Mouse (Mus musculus) intestine, postnatal 0 days (tissue): Measurements from ENCODE around the gene Kif13a. TPM values are rescaled to one million over a fixed set of nuclear protein-coding genes. Genes with fewer than 3 reads are reported as not detected.

Source experiments
- ATAC-seq: fragments of 200-750 bp; cut with Nextera tagmentation; 2 replicates; pipeline ENCODE4 v1.8.0; 2017; ENCODE audit warnings: mild to moderate bottlenecking, moderate TSS enrichment, moderate library complexity
- H3K27ac ChIP-seq: fragments of 300-500 bp; sonication (generic); 2 replicates; pipeline ENCODE4 v1.5.1; 2014; ENCODE audit warnings: mild to moderate bottlenecking, low read depth, low read length, moderate library complexity
- H3K27me3 ChIP-seq: fragments of 300-500 bp; sonication (generic); replicated peaks from 2 replicates; pipeline ENCODE4 v1.6.1; 2014; ENCODE audit warnings: low read length, mixed read lengths; ENCODE audit not compliant: control insufficient read depth, insufficient read depth
- H3K36me3 ChIP-seq: fragments of 300-500 bp; sonication (generic); 2 replicates; pipeline ENCODE4 v1.6.1; 2014; ENCODE audit warnings: mild to moderate bottlenecking, moderate library complexity; ENCODE audit not compliant: control insufficient read depth, insufficient read depth
- H3K4me1 ChIP-seq: fragments of 300-500 bp; sonication (generic); replicated peaks from 2 replicates; pipeline ENCODE4 v1.6.1; 2014; ENCODE audit warnings: antibody characterized with exemption, low read length, mixed read lengths; ENCODE audit not compliant: control insufficient read depth, insufficient read depth
- H3K4me2 ChIP-seq: fragments of 300-500 bp; sonication (generic); replicated peaks from 2 replicates; pipeline ENCODE4 v1.6.1; 2014; ENCODE audit warnings: low read depth, mild to moderate bottlenecking, moderate library complexity
- H3K4me3 ChIP-seq: fragments of 300-500 bp; sonication (generic); 2 replicates; pipeline ENCODE4 v1.5.1; 2014; ENCODE audit warnings: low read depth, low read length
- H3K9ac ChIP-seq: fragments of 300-500 bp; sonication (generic); 2 replicates; pipeline ENCODE4 v1.6.1; 2014; ENCODE audit warnings: mild to moderate bottlenecking, low read depth, low read length
- H3K9me3 ChIP-seq: fragments of 300-500 bp; sonication (generic); 2 replicates; pipeline ENCODE4 v1.6.1; 2016; ENCODE audit warnings: mixed run types; ENCODE audit not compliant: control insufficient read depth
- CTCF ChIP-seq: sonication (generic); IDR thresholded peaks from 2 replicates; pipeline ENCODE4 v1.5.1; 2016; ENCODE audit warnings: low read depth, mild to moderate bottlenecking, control low read depth, antibody characterized with exemption, moderate library complexity
- WGBS: fragments of 180-500 bp; shearing (Covaris S2); extraction: QIAGEN DNeasy Blood & Tissue Kit; methylation state at CpG from one replicate; pipeline ENCODE4 v1.1.7; 2014; 5-methylcytosine and 5-hydroxymethylcytosine counted together
- polyA plus RNA-seq: library from polyadenylated mRNA; unstranded; fragments of >200 nt; fragmentation: Nextera tagmentation; extraction: Ambion mirVana; gene quantifications from 2 replicates; pipeline ENCODE4 v1.2.1, GENCODE M21; 2015

Kif13a gene
- polyA plus RNA-seq, 1 experiment from 2014 or later, result 11.3 TPM

DNA sequence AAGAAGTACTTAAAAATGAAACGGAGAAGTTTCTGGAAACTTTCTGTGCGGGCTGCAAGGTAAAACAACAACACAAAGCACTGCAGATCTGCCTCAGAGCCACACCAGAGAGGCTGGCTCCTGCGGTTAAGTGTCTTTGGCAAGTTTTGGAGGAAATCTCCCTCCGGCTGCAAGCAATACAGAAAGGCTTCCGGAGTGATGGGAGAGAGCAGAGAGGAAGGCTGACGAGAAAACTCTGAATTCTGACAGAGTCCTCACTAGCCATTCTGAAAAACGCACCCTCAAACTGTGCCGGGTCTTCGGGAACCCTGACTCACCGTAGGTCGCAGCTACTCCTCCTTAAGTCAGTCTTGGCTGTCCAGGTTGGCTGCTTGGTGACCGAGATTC lies 193.2 kb downstream of the Kif13a start:
- 1% methylated on average over 12 of the region's 12 CpGs for WGBS
- H3K27ac ChIP-seq, result peak overlapping the region; percentile 54; the same call in 1 of the 2 replicates

DNA sequence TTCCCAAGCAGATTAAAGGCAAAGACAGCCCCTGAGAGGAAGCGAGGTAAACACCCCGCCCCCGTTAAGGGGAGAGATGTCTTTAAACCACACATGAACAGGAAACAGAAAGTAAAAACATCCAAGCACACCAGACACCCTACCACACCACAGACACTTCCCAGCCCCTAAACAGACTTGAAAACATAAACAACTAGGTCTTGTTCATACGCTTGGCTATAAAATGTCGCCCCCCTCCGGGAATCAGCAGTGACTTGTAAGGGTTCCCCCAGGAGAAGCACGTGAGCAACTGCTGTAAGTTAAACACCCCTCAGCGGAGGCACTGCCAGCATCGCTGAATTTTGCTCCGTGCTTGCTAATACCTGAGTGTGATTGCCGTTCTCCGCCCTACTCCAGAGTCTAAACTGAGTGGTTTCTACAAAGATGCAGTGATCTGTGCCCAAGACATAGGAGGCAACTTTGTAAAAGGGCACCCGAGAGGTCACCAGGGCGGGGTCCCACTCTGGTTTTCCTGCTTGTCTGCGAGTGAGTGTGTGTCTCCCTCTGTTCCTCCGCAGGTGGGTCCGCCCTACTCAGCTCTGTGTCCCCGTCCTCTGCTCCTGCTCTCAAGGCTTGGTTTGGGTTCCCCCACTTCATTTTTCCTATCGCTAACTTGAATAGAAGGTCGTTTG lies 193.7 kb downstream of the Kif13a start:
- peak overlapping the region; percentile 28 for H3K9ac ChIP-seq
- peak; percentile 69 for ATAC-seq
- peak; percentile 38 for TF ChIP-seq CTCF
- H3K4me2 ChIP-seq, result peak overlapping the region; percentile 81
- no peaks in the 10 kb centered on the region for H3K9me3 ChIP-seq
- peak overlapping the region; percentile 54; the same call in 1 of the 2 replicates for H3K27ac ChIP-seq
- H3K36me3 ChIP-seq, result no peaks in the 10 kb centered on the region
- H3K4me3 ChIP-seq, result peak overlapping the region; percentile 46
- no peaks in the 10 kb centered on the region for H3K27me3 ChIP-seq
- WGBS, result under 1% methylated on average over 20 of the region's 20 CpGs
- H3K4me1 ChIP-seq, result no peaks in the 10 kb centered on the region

More for the DNA sequence above, 193.2 kb downstream of the Kif13a start:
- no peaks in the 10 kb centered on the region for H3K4me1 ChIP-seq
- H3K27me3 ChIP-seq, result no peaks in the 10 kb centered on the region
- H3K36me3 ChIP-seq, result no peaks in the 10 kb centered on the region
- no peak for TF ChIP-seq CTCF
- peak overlapping the region; percentile 28 for H3K9ac ChIP-seq
- peak overlapping the region; percentile 46 for H3K4me3 ChIP-seq
- no peaks in the 10 kb centered on the region for H3K9me3 ChIP-seq
- no peak for ATAC-seq
- peak overlapping the region; percentile 81 for H3K4me2 ChIP-seq

- TF ChIP-seq CTCF, result no peak
- peak overlapping the region; percentile 81 for H3K4me2 ChIP-seq
- H3K4me3 ChIP-seq, result peak overlapping the region; percentile 46
- WGBS, result 27% methylated on average over 11 of the region's 11 CpGs
- no peak for ATAC-seq
- H3K9ac ChIP-seq, result peak overlapping the region; percentile 28
- H3K36me3 ChIP-seq, result no peaks in the 10 kb centered on the region
- no peaks in the 10 kb centered on the region for H3K4me1 ChIP-seq
- H3K9me3 ChIP-seq, result no peaks in the 10 kb centered on the region
- H3K27me3 ChIP-seq, result no peaks in the 10 kb centered on the region
- no peak overlapping the region for H3K27ac ChIP-seq
These were observed 194.4 kb downstream of the Kif13a start for GRCm38 (mm10) chr13:46735219-46735807.

DNA sequence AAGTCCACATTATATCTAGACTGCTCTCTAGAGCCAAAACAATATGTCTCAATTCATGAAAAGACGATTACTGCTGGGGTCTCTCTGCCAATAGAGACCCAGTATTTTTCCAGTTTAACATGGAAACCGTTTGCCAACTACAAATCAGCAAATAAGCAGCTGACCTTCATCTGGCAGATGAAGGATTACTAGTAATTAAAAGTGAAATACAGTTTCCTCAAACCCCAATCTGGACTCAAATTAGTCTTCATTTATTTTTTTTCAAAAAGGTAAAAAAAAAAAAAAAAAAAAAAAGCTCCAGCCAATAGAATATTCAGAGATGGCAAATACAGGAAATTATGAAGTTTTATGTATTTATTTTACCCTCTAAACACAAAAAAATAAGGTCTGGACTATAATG lies 199.7 kb downstream of the Kif13a start:
- no peak for TF ChIP-seq CTCF
- H3K4me2 ChIP-seq, result no peak overlapping the region
- WGBS, result 73% methylated on average over 2 of the region's 2 CpGs
- no peaks in the 10 kb centered on the region for H3K9me3 ChIP-seq
- no peaks in the 10 kb centered on the region for H3K27me3 ChIP-seq
- H3K4me3 ChIP-seq, result no peak overlapping the region
- H3K9ac ChIP-seq, result no peak overlapping the region
- ATAC-seq, result no peak
- H3K27ac ChIP-seq, result no peak overlapping the region
- H3K36me3 ChIP-seq, result no peaks in the 10 kb centered on the region
- H3K4me1 ChIP-seq, result no peaks in the 10 kb centered on the region

GRCm38 (mm10) chr13:46728411-46728810 lies 201.3 kb downstream of the Kif13a start:
- ATAC-seq, result no peak

DNA sequence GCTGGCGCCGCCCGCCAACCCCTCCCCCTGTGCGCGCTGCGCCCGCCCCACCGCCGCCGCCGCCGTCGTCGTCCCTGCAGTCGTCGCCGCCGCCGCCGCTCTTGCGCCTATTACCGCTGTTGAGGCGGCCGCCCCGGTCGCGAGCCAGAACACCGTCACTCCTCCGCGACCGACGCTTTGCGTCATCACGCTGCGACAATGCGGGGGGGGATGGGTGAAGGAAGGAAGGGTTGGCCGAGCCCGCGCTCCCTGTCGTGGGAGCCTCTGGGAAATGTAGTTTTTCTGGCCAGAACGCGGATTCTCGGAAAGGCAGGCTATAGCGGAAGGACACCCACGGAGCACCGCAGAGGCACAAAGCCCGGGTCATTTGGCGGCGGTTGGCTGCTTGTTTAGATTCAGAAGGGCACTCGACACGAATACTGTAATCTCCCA lies 201.8 kb downstream of the Kif13a start, which contains the start of gene Nup153:
Nup153 (minus strand) TSS at position 104 of the 432 bp plus-strand sequence.
- Histone ChIP-seq H3K9me3 (no peaks in the 10 kb centered on the region), H3K36me3 (no peaks in the 10 kb centered on the region), H3K27me3 (no peaks in the 10 kb centered on the region), H3K4me2 (peak within 1 kb of the TSS; percentile 85), H3K4me1 (no peaks in the 10 kb centered on the region), H3K27ac (peak within 1 kb of the TSS; percentile 94), H3K4me3 (peak within 1 kb of the TSS; percentile 96), H3K9ac (peak within 1 kb of the TSS; percentile 78)
- WGBS, result under 1% methylated on average over 46 of the region's 51 CpGs
- ATAC-seq, result peak; percentile 89
- 0 out of 2 replicates have a peak, but pooled peaks have one; percentile 6 for TF ChIP-seq CTCF

More at GRCm38 (mm10) chr13:46728411-46728810, 201.3 kb downstream of the Kif13a start:
- Histone ChIP-seq H3K27me3 (no peaks in the 10 kb centered on the region), H3K4me3 (peak overlapping the region; percentile 96), H3K4me1 (no peaks in the 10 kb centered on the region), H3K9ac (peak overlapping the region; percentile 50; the same call in 1 of the 2 replicates), H3K27ac (peak overlapping the region; percentile 94), H3K36me3 (no peaks in the 10 kb centered on the region), H3K9me3 (no peaks in the 10 kb centered on the region), H3K4me2 (peak overlapping the region; percentile 85)
- 15% methylated on average over 5 of the region's 5 CpGs for WGBS
- TF ChIP-seq CTCF, result no peak
